8 mouse cellular contexts compared by ENCODE assay signal in genomic region chr7:65704818-65705242, GRCm38 (mm10). TPM values are rescaled to one million over a fixed set of nuclear protein-coding genes. Genes with fewer than 3 reads are reported as not detected.
DNase-seq lines count a peak whose midpoint lies in the region; ATAC-seq lines count a peak whose summit lies in the region.

No protein-coding gene starts in this region.

- H3K27ac ChIP-seq in forebrain, embryonic 15.5 days (replicated peaks) = no peak overlapping the region
- no peak overlapping the region for H3K27ac ChIP-seq in neural tube, embryonic 15.5 days (replicated peaks)

- intact Hi-C loops in heart, postnatal 25 days (cut with DNase I) = loop anchor here (10.0 kb wide), 1 partner anchor 230 kb away; no protein-coding TSS in a partner anchor

- peak overlapping the region; percentile 10; the same call in 1 of the 2 replicates for H3K4me3 ChIP-seq in forebrain, embryonic 15.5 days
- H3K4me3 ChIP-seq in neural tube, embryonic 15.5 days (replicated peaks) = peak overlapping the region; percentile 14; the same call in 1 of the 2 replicates

- no peaks in the 10 kb centered on the region for H3K4me1 ChIP-seq in forebrain, embryonic 15.5 days
- H3K4me1 ChIP-seq in neural tube, embryonic 15.5 days = peaks cover 3% of the 10 kb centered on the region; the same call in 1 of the 2 replicates

- H3K9ac ChIP-seq in forebrain, embryonic 15.5 days (replicated peaks) = no peak overlapping the region
- no peak overlapping the region for H3K9ac ChIP-seq in neural tube, embryonic 15.5 days (replicated peaks)

- no peaks in the 10 kb centered on the region for H3K27me3 ChIP-seq in forebrain, embryonic 15.5 days
- no peaks in the 10 kb centered on the region for H3K27me3 ChIP-seq in neural tube, embryonic 15.5 days (replicated peaks)

- DNase-seq in MEL-GATA-1-ER (ENCODE audit: extremely low read depth, low read depth) = peak; percentile 27
- peak; percentile 67 to 83 for DNase-seq in cerebellum, adult 18-20 months
- DNase-seq in heart, postnatal 25 days (ENCODE audit: low spot score) = peak; percentile 38
- peak; percentile 87 for DNase-seq in layer of hippocampus, adult 11-12 months (ENCODE audit: low spot score)
- DNase-seq in lung, adult 18-20 months = peak; percentile 63 to 65
- DNase-seq in testis, postnatal 10 days (ENCODE audit: low spot score) = peak; percentile 87

- H3K4me2 ChIP-seq in forebrain, embryonic 15.5 days (replicated peaks) = peak overlapping the region; percentile 22; the same call in 1 of the 2 replicates
- H3K4me2 ChIP-seq in neural tube, embryonic 15.5 days = peak overlapping the region; percentile 44

- H3K9me3 ChIP-seq in forebrain, embryonic 15.5 days = no peaks in the 10 kb centered on the region
- no peaks in the 10 kb centered on the region for H3K9me3 ChIP-seq in neural tube, embryonic 15.5 days (replicated peaks)

- 12% methylated on average over 10 of the region's 10 CpGs for WGBS in forebrain, embryonic 15.5 days
- 16% methylated on average over 10 of the region's 10 CpGs for whole genome bisulfite sequencing in neural tube, embryonic 15.5 days

- ATAC-seq in forebrain, embryonic 15.5 days (replicated peaks) = peak; percentile 64
- ATAC-seq in neural tube, embryonic 15.5 days (ENCODE audit: low FRiP score) = peak; percentile 31; the same call in 1 of the 2 replicates

- peaks cover 31% of the 10 kb centered on the region for H3K36me3 ChIP-seq in forebrain, embryonic 15.5 days
- H3K36me3 ChIP-seq in neural tube, embryonic 15.5 days = peaks cover 30% of the 10 kb centered on the region

RNA-seq across cellular contexts. Expression of gene Tm2d3, which starts 13.9 kb away (rescaled TPM):
- polyA plus RNA-seq in forebrain, embryonic 15.5 days (2015; fragmentation: Nextera tagmentation; extraction: Ambion mirVana) = 82.2 and 85.3 TPM in 2 replicates
- total RNA-seq in heart, postnatal 25 days (2021) = 10 to 100 TPM; 19.2 to 20.8 TPM
- polyA plus RNA-seq in neural tube, embryonic 15.5 days (2015; fragmentation: Nextera tagmentation; extraction: Ambion mirVana) = 80.8 and 90.8 TPM in 2 replicates

Comparison
In these comparisons a context has a peak if more than half of its experiments do, and no peak if none do; other contexts are left out.
1. DNase-seq: peak in every context shown above with its lines; median percentile 87 in layer of hippocampus, adult 11-12 months; 87 in testis, postnatal 10 days; 75 in cerebellum, adult 18-20 months; 64 in lung, adult 18-20 months; 38 in heart, postnatal 25 days; 27 in MEL-GATA-1-ER.